Mouse (Mus musculus) hindbrain, embryonic 10.5 days (tissue): ENCODE data around the gene Tubg1. TPM values are rescaled to one million over a fixed set of nuclear protein-coding genes. Genes with fewer than 3 reads are reported as not detected.
A peak's percentile ranks its signal among the peaks of the same experiment; 100 is the strongest.
"Not testable (repeated sequence)": the region's sequence is repeated elsewhere in the genome, so short reads cannot be mapped to it uniquely, and the experiment has no call there.

ENCODE experiments used
- DNase-seq: peaks from one replicate; pipeline ENCODE4 v3.0.0-alpha.2; 2017; ENCODE audit warnings: low spot score
- H3K27ac ChIP-seq: fragments of 300-500 bp; sonication (generic); 2 replicates; pipeline ENCODE4 v1.5.1; 2016; ENCODE audit warnings: mild to moderate bottlenecking, moderate library complexity
- H3K27me3 ChIP-seq: fragments of 300-500 bp; sonication (generic); 2 replicates; pipeline ENCODE4 v1.6.1; 2016; ENCODE audit warnings: mild to moderate bottlenecking; ENCODE audit not compliant: poor library complexity, insufficient read depth, severe bottlenecking
- H3K36me3 ChIP-seq: fragments of 300-500 bp; sonication (generic); 2 replicates; pipeline ENCODE4 v1.6.1; 2016; ENCODE audit warnings: mild to moderate bottlenecking, moderate library complexity
- H3K4me1 ChIP-seq: fragments of 300-500 bp; sonication (generic); replicated peaks from 2 replicates; pipeline ENCODE4 v1.6.1; 2016; ENCODE audit warnings: mild to moderate bottlenecking
- H3K4me3 ChIP-seq: fragments of 300-500 bp; sonication (generic); 2 replicates; pipeline ENCODE4 v1.5.1; 2016; ENCODE audit warnings: mild to moderate bottlenecking, moderate library complexity
- H3K9me3 ChIP-seq: fragments of 300-500 bp; sonication (generic); 2 replicates; pipeline ENCODE4 v1.6.1; 2016; ENCODE audit warnings: mild to moderate bottlenecking, moderate library complexity
- WGBS: fragments of 180-500 bp; shearing (Covaris S2); methylation state at CpG from one replicate; pipeline ENCODE4 v1.1.7; 2016; 5-methylcytosine and 5-hydroxymethylcytosine counted together
- polyA plus RNA-seq: library from polyadenylated mRNA; unstranded; fragments of >200 nt; fragmentation: Nextera tagmentation; extraction: Ambion mirVana; gene quantifications from 2 replicates; pipeline ENCODE4 v1.2.1, GENCODE M21; 2016

Gene Tubg1
- polyA plus RNA-seq, 1 experiment from 2014 or later, result 141 TPM

- WGBS, result 43% methylated on average over 2 of the region's 2 CpGs
- Histone ChIP-seq H3K27me3 (peaks cover 15% of the 10 kb centered on the region), H3K9me3 (no peaks in the 10 kb centered on the region), H3K36me3 (no peaks in the 10 kb centered on the region), H3K4me1 (peaks cover 16% of the 10 kb centered on the region), H3K4me3 (no peak overlapping the region), H3K27ac (no peak overlapping the region)
- no peak for DNase-seq
These were observed 31.3 kb downstream of the Tubg1 start for GRCm38 (mm10) chr11:101151063-101151462.

- Histone ChIP-seq H3K4me1 (peaks cover 21% of the 10 kb centered on the region), H3K27ac (no peak overlapping the region), H3K27me3 (peaks cover 31% of the 10 kb centered on the region), H3K4me3 (no peak overlapping the region), H3K9me3 (no peaks in the 10 kb centered on the region), H3K36me3 (no peaks in the 10 kb centered on the region)
- 88% methylated on average over 1 of the region's 1 CpGs for WGBS
- no peak for DNase-seq
These were observed 33.1 kb downstream of the Tubg1 start for GRCm38 (mm10) chr11:101152825-101153224.

GRCm38 (mm10) chr11:101154648-101155047 is 34.9 kb downstream of the Tubg1 start:
- Histone ChIP-seq H3K27me3 (peaks cover 42% of the 10 kb centered on the region), H3K4me3 (no peak overlapping the region), H3K36me3 (no peaks in the 10 kb centered on the region), H3K4me1 (peaks cover 14% of the 10 kb centered on the region), H3K9me3 (no peaks in the 10 kb centered on the region), H3K27ac (no peak overlapping the region)
- no peak for DNase-seq

- no peak for DNase-seq
- 67% methylated on average over 6 of the region's 6 CpGs for WGBS
- Histone ChIP-seq H3K9me3 (no peaks in the 10 kb centered on the region), H3K27me3 (peaks cover 42% of the 10 kb centered on the region), H3K27ac (no peak overlapping the region), H3K36me3 (no peaks in the 10 kb centered on the region), H3K4me3 (no peak overlapping the region; the same call in 1 of the 2 replicates), H3K4me1 (peaks cover 14% of the 10 kb centered on the region)
These were observed 35.4 kb downstream of the Tubg1 start for GRCm38 (mm10) chr11:101155151-101155550.

GRCm38 (mm10) chr11:101155728-101156371 is 36.1 kb downstream of the Tubg1 start, which contains the start of gene Tubg2:
Gene Tubg2 (plus strand): TSS chr11:101155907.
- H3K4me3 ChIP-seq, result peak within 1 kb of the TSS; percentile 54
- H3K27me3 ChIP-seq, result peaks cover 48% of the 10 kb centered on the region
- DNase-seq, result peak; percentile 71
- peaks cover 14% of the 10 kb centered on the region for H3K4me1 ChIP-seq
- peak within 1 kb of the TSS; percentile 83 for H3K27ac ChIP-seq
- H3K36me3 ChIP-seq, result no peaks in the 10 kb centered on the region
- H3K9me3 ChIP-seq, result no peaks in the 10 kb centered on the region
- 1% methylated on average over 36 of the region's 36 CpGs for WGBS

- H3K27ac ChIP-seq, H3K4me3 ChIP-seq, DNase-seq, H3K9me3 ChIP-seq: not testable (repeated sequence)
- H3K36me3 ChIP-seq, result peaks cover 29% of the 10 kb centered on the region
- H3K27me3 ChIP-seq, result peaks cover 84% of the 10 kb centered on the region
- peaks cover 39% of the 10 kb centered on the region for H3K4me1 ChIP-seq
- 79% methylated on average over 10 of the region's 10 CpGs for WGBS
These were observed 40.4 kb downstream of the Tubg1 start for GRCm38 (mm10) chr11:101160151-101160550.

- H3K36me3 ChIP-seq, result peaks cover 29% of the 10 kb centered on the region
- peaks cover 36% of the 10 kb centered on the region for H3K4me1 ChIP-seq
- H3K27ac ChIP-seq, H3K9me3 ChIP-seq, DNase-seq, H3K4me3 ChIP-seq: not testable (repeated sequence)
- WGBS, result 81% methylated on average over 8 of the region's 8 CpGs
- H3K27me3 ChIP-seq, result peaks cover 85% of the 10 kb centered on the region
These were observed 41.3 kb downstream of the Tubg1 start for GRCm38 (mm10) chr11:101160981-101161505.

GRCm38 (mm10) chr11:101161551-101161950 is 41.8 kb downstream of the Tubg1 start:
- WGBS, result 86% methylated on average over 15 of the region's 15 CpGs
- Histone ChIP-seq H3K9me3 (no peaks in the 10 kb centered on the region), H3K4me1 (peaks cover 31% of the 10 kb centered on the region), H3K27me3 (peaks cover 85% of the 10 kb centered on the region), H3K27ac (no peak overlapping the region), H3K4me3 (no peak overlapping the region), H3K36me3 (peaks cover 34% of the 10 kb centered on the region)
- no peak for DNase-seq

- peaks cover 87% of the 10 kb centered on the region for H3K27me3 ChIP-seq
- 55% methylated on average over 5 of the region's 5 CpGs for WGBS
These were observed 42.6 kb downstream of the Tubg1 start for GRCm38 (mm10) chr11:101162301-101162700.

GRCm38 (mm10) chr11:101162772-101163171 is 43.0 kb downstream of the Tubg1 start:
- Histone ChIP-seq H3K27ac (no peak overlapping the region), H3K36me3 (peaks cover 46% of the 10 kb centered on the region), H3K27me3 (peaks cover 87% of the 10 kb centered on the region), H3K4me1 (peaks cover 36% of the 10 kb centered on the region), H3K9me3 (no peaks in the 10 kb centered on the region), H3K4me3 (no peak overlapping the region)
- WGBS, result 48% methylated on average over 5 of the region's 5 CpGs
- no peak for DNase-seq

More at GRCm38 (mm10) chr11:101162301-101162700, 42.6 kb downstream of the Tubg1 start:
- H3K36me3 ChIP-seq, result peaks cover 42% of the 10 kb centered on the region
- no peak overlapping the region for H3K4me3 ChIP-seq
- H3K4me1 ChIP-seq, result peaks cover 32% of the 10 kb centered on the region
- no peak for DNase-seq
- H3K9me3 ChIP-seq, result no peaks in the 10 kb centered on the region
- H3K27ac ChIP-seq, result no peak overlapping the region

GRCm38 (mm10) chr11:101163476-101164350 is 44.0 kb downstream of the Tubg1 start:
- Histone ChIP-seq H3K9me3 (no peaks in the 10 kb centered on the region), H3K4me1 (peaks cover 45% of the 10 kb centered on the region), H3K27ac (peak overlapping the region; percentile 40; the same call in 1 of the 2 replicates), H3K4me3 (peak overlapping the region; percentile 46), H3K36me3 (peaks cover 52% of the 10 kb centered on the region), H3K27me3 (peaks cover 88% of the 10 kb centered on the region)
- DNase-seq, result no peak
- 6% methylated on average over 49 of the region's 49 CpGs for WGBS

GRCm38 (mm10) chr11:101164351-101164665 is 44.6 kb downstream of the Tubg1 start:
- 2% methylated on average over 21 of the region's 21 CpGs for WGBS
- DNase-seq, result no peak
- Histone ChIP-seq H3K27me3 (peaks cover 91% of the 10 kb centered on the region), H3K4me3 (peak overlapping the region; percentile 46), H3K9me3 (no peaks in the 10 kb centered on the region), H3K36me3 (peaks cover 52% of the 10 kb centered on the region), H3K27ac (0 out of 2 replicates have a peak overlapping the region, but pooled peaks have one; percentile 40), H3K4me1 (peaks cover 51% of the 10 kb centered on the region)
